Mouse (Mus musculus) T-helper 2 cell (primary cell): ENCODE results near the gene Agr3.

Experiments
- in situ Hi-C: fragments of 300-600 bp; cut with MboI, MseI; formaldehyde crosslinking; loops from one replicate; pipeline ENCODE4 v1.15.1; 2025; ENCODE audit warnings: high pct_unique_total_duplicates

Gene Agr3

GRCm38 (mm10) chr12:35983472-35983871, 58.1 kb downstream of the Agr3 start:
- in situ Hi-C loops = no loop called here

DNA sequence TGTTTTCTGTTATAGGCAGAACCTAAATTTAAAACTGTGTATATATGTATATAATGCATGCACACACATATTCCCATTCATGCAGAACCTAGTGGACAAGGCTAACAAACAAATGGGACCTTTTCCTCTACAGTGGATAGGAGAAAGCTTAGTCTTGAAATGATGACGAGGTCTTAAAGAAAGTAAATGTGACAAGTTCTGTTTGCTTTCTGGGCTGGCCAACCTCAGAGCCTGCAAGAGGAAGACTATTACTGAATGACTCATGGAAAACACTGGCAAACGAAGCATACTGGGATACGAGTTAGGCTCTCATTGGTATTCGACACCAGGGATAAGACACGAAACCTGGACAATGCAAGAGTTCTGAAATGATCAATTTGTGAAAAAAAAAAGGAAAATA, 59.3 kb downstream of the Agr3 start:
- in situ Hi-C loops = loop anchor here (5.0 kb wide), 1 partner anchor 93 kb away; no protein-coding TSS in a partner anchor

GRCm38 (mm10) chr12:35992711-35993110, 67.3 kb downstream of the Agr3 start, which contains the start of gene Agr2:
TSS of gene Agr2 (plus strand) at chr12:35992907.
- in situ Hi-C loops = no loop called here

- in situ Hi-C loops = no loop called here
These were observed 68.2 kb downstream of the Agr3 start for GRCm38 (mm10) chr12:35993583-35993982.

GRCm38 (mm10) chr12:35994098-35994497, 68.7 kb downstream of the Agr3 start:
- in situ Hi-C loops = no loop called here

DNA sequence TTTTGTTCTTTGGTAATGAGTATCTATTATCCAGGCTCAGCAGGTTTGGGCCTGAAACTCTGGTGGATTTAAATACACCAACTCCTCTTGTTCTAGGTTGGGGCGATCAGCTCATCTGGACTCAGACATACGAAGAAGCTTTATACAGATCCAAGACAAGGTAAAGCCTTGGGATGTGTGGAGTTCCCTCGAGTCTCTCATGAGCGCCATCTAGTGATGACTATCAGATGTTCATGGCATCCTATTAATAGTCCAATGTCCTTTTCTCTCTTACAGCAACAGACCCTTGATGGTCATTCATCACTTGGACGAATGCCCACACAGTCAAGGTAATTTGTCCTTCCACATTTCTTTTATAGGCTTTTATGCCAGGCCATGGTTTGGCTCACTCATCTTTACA, 70.4 kb downstream of the Agr3 start:
- in situ Hi-C loops = no loop called here
